Mouse (Mus musculus) layer of hippocampus, adult 2 months (tissue): Measurements from ENCODE around the gene Kcnk15. TPM values are rescaled to one million over a fixed set of nuclear protein-coding genes. Genes with fewer than 3 reads are reported as not detected.

ENCODE experiments used
- DNase-seq, 2 experiments: peaks; one replicate each; pipeline ENCODE4 v3.0.0; 2022; ENCODE audit warnings: low spot score in 2 of 2
- H3K27ac ChIP-seq: fragments of 200-600 bp; 2 replicates; pipeline ENCODE4 v1.8.1; 2022
- H3K4me3 ChIP-seq: fragments of 200-600 bp; 2 replicates; pipeline ENCODE4 v1.8.1; 2022; ENCODE audit warnings: mild to moderate bottlenecking
- CTCF ChIP-seq: fragments of 200-600 bp; conservative IDR thresholded peaks from 2 replicates; pipeline ENCODE4 v1.8.1; 2022; ENCODE audit warnings: antibody characterized with exemption, mild to moderate bottlenecking, moderate library complexity
- long read RNA-seq, 2 experiments: library from polyadenylated mRNA; stranded (forward); transcript quantifications; one replicate each; pipeline ENCODE4 v2.0.0; 2021; ENCODE audit warnings: borderline mapping rate in 2 of 2
- total RNA-seq, 2 experiments: library from RNA; stranded (reverse); gene quantifications; 2 replicates each; pipeline ENCODE4 v1.2.3; 2021

Kcnk15 gene
- not detected for total RNA-seq
- long read RNA-seq, experiment 1, result 0 reads
- long read RNA-seq, experiment 2, result 0 reads

DNA sequence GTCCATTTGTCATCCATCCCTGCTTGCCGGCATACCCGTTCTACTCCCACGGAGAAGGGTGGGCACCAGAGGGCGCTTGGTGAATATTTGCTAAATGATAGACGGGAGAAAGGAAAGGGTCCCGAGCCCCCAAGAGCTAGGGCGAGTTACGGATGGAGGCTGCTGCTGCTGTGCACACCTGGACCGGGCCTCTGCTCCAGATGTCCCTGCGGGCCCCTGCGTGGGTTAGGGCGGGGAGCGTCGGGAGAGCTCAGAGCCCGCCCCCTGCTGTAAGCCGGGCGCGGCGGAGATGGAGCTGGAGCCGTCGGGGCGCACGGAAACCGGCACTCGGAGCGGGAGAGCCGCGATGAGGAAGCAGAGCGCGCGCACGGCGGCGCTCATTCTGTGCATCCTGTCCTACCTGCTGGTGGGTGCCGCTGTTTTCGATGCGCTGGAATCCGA, at the start of gene Kcnk15:
Gene Kcnk15 (plus strand): TSS at position 191 of the 441 bp plus-strand sequence.
- DNase-seq, result no peak
- Histone ChIP-seq H3K27ac (no peak within 1 kb of the TSS), H3K4me3 (no peak within 1 kb of the TSS; the same call in 1 of the 2 replicates)
- TF ChIP-seq CTCF, result peak; percentile 66

- Histone ChIP-seq H3K4me3 (no peak overlapping the region), H3K27ac (no peak overlapping the region)
- no peak for TF ChIP-seq CTCF
- DNase-seq, result no peak
Observed at GRCm38 (mm10) chr2:163803838-163804237, 49.6 kb upstream of the Kcnk15 start.

DNA sequence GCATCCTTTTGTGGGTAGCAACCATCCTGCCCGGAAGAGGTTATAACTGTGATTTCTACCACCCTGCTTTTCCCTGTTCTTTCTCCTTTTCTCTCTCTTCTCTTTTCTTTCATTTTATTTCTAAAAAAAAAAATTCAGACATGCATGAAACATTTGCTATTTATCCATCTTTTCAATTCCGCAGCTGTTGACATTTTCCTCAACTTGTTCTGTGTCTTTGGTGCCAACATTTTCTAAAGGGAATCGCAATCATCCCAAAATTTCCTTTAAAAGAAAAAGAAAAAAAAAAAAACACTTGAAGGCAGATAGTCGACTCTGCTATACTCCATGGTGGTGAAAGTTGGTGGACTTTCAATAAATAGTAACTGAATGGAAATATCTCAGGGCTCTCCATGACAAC, 44.3 kb upstream of the Kcnk15 start:
- Histone ChIP-seq H3K4me3 (no peak overlapping the region), H3K27ac (peak overlapping the region; percentile 69; the same call in 1 of the 2 replicates)
- peak; percentile 18 to 53 for DNase-seq
- no peak for TF ChIP-seq CTCF

DNA sequence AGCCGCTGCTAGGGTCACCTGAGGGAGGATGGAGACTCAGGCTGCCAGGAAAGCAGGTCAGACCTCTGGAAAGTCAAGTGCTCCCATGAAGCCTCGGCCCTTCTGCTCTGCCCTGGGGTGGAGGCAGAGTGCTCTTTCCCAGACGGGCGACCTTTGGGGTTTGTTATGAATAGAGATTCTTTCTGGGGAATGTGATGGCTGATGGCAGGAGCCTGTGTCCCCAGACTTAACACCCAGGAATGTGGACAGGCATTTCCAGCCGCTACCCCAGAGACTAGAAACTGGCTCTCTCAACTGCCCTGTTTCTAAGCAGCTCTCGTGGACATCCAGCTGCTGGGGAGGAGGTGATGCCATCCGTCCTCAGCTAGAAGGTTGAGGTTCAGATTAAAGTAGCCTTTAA, 43.7 kb upstream of the Kcnk15 start:
- no peak overlapping the region for H3K4me3 ChIP-seq
- no peak for DNase-seq
- TF ChIP-seq CTCF, result no peak
- peak overlapping the region; percentile 57; the same call in 1 of the 2 replicates for H3K27ac ChIP-seq

DNA sequence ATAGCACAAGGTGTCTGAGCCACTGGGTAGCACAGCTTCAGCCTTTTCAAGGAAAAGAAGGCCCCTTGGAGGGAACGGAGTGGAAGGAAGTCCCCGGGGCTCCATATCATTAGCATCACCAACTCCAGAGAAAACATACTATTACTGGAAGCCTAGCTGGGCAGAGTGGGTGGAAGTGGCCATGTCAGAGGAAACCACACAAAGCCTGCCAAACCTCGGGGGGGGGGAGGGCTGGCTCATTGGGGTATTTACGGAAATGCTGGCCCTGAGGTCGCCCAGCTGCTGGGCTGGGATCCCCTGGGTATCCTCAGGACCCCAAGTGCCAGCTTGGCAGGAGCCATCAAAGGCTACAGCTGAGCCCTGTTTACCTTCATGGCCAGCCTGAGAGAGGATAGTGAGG, 40.4 kb upstream of the Kcnk15 start:
- no peak for TF ChIP-seq CTCF
- H3K4me3 ChIP-seq, result no peak overlapping the region
- no peak for DNase-seq
- no peak overlapping the region for H3K27ac ChIP-seq

GRCm38 (mm10) chr2:163814739-163815465, 38.5 kb upstream of the Kcnk15 start:
- Histone ChIP-seq H3K4me3 (no peak overlapping the region), H3K27ac (no peak overlapping the region)
- TF ChIP-seq CTCF, result no peak
- DNase-seq, result no peak

DNA sequence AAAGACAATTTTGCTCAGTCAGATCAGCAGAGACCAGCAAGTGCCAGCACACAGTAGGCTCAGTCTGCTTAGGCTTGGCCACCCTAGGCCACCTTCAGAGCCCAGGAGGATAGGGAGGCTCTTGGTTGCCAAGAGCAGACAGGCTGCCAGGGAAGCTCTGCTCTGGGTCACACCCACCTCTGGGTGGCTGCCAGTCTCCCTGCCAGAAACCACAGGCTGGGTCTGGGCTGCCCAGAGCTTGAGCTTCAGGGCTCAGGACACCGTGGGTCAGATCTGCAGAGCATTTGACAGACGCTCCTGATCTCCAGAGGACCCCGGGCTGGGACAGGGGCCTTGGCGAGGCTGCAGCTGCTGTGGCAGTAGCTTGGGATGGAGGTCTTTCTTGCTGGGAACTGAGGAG, 32.8 kb upstream of the Kcnk15 start, which contains the start of gene Ccn5:
Gene Ccn5 (plus strand): TSS at position 255 of the 400 bp plus-strand sequence.
- no peak for DNase-seq
- no peak within 1 kb of the TSS for H3K27ac ChIP-seq
- TF ChIP-seq CTCF, result no peak
- H3K4me3 ChIP-seq, result no peak within 1 kb of the TSS

DNA sequence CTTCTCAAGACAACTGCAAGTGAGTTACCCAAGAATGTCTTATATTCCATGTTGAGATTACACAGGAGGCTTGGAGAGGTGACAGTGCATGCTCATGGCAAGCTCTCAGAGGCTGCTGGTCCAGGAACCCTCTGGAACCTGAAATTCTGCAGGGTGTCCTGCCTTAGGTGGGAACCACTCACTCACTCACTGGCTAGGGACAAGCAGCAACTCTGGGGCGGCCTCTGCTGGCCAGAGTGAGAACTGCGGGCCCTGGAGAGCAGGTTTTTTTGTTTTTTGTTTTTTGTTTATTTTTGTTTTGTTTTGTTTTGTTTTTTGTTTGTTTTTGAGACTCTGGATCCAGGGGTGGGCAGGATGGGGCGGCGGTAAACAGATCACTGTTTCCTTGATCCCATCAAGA, 30.2 kb upstream of the Kcnk15 start:
- peak in 1 of 2 experiments; percentile 63 for DNase-seq
- peak; percentile 100 for TF ChIP-seq CTCF
- no peak overlapping the region for H3K4me3 ChIP-seq
- no peak overlapping the region for H3K27ac ChIP-seq

- DNase-seq, result no peak
- Histone ChIP-seq H3K27ac (no peak overlapping the region), H3K4me3 (no peak overlapping the region)
- TF ChIP-seq CTCF, result no peak
Observed at GRCm38 (mm10) chr2:163823771-163824170, 29.7 kb upstream of the Kcnk15 start.

DNA sequence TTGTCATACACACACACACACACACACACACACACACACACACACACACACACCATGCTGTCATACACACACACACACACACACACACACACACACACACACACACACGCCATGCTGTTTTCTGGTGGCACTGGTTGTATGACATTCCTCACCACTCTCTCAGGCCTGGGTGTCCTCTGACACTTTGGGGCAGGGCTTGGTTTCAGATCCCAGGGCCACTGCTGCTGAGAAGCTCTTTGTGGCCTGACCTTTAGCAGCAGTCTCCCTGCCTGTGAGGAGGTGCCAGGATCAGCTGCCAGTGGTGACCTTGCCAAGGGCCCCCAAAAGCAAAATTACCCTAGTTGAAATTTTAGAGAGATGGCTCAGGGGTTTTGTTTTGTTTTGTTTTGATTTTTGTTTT, 27.6 kb upstream of the Kcnk15 start:
- Histone ChIP-seq H3K27ac (no peak overlapping the region), H3K4me3 (no peak overlapping the region)
- no peak for DNase-seq
- no peak for TF ChIP-seq CTCF

DNA sequence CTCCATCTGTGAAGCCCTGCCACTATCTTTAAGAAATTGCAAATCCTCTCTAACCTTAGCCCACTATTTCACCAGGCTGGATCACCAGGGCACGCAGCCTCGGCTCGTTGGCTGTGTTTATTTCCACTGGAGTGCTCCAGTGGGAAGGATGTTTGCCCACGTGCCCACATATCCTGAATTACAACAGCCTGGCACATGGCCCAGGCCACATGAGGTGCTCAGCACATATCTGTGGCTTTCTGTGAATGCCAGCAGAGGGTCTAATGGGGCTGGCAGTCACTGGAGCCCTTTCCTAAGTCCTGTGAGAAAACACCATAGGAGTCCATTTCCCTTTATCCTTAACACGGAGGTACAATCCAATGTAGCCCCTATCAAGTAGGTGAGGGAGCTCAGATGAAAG, 27.0 kb upstream of the Kcnk15 start:
- DNase-seq, result no peak
- no peak overlapping the region for H3K4me3 ChIP-seq
- no peak overlapping the region for H3K27ac ChIP-seq
- no peak for TF ChIP-seq CTCF

- TF ChIP-seq CTCF, result no peak
Observed at GRCm38 (mm10) chr2:163831163-163831562, 22.3 kb upstream of the Kcnk15 start.

GRCm38 (mm10) chr2:163838043-163838442, 15.4 kb upstream of the Kcnk15 start:
- Histone ChIP-seq H3K4me3 (no peak overlapping the region; the same call in 1 of the 2 replicates), H3K27ac (no peak overlapping the region)
- peak; percentile 98 for TF ChIP-seq CTCF
- DNase-seq, result peak; percentile 82 to 88

More at GRCm38 (mm10) chr2:163831163-163831562, 22.3 kb upstream of the Kcnk15 start:
- no peak for DNase-seq
- H3K27ac ChIP-seq, result no peak overlapping the region
- no peak overlapping the region for H3K4me3 ChIP-seq

DNA sequence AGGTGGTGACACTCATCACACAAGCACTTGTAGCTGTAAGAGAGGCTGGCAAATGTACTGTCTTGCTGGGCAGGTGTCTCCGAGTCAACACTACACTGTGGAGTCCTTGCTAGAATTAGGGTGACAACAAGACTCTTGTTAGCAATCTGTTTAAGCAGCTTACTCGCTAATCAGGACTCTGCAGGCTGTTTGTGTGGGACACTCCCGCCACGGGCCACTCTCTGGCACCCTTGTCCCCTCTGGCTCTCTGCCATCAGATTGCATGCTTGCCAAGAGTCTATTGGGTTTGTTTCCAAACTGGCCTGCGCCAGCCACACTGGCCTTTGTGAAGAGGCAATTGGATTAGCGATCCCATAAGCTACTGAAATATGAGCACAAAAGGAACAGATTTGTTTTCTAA, 13.9 kb upstream of the Kcnk15 start:
- DNase-seq, result peak; percentile 33 to 43
- TF ChIP-seq CTCF, result no peak
- H3K4me3 ChIP-seq, result no peak overlapping the region
- no peak overlapping the region for H3K27ac ChIP-seq
